8 mouse cellular contexts compared by ENCODE assay signal in the genomic region with DNA sequence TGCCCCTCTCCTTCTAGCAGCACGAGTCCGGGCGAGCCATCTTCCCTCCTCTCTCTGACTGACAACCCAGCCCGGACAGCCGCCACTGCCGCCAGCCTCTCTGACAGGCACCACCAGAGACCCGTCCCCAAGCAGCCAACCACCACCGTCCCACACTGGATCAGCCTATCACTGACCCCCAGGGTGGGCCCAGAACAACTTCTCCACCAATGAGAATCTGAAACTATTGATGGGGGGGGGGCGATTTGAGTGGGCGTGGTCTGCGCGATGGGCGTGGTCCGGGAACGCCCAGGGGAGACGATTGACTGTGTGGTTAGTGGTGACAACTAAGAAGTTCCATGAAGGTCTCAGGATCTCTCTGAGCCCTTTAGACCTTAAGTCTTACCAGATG. TPM values are rescaled to one million over a fixed set of nuclear protein-coding genes. Genes with fewer than 3 reads are reported as not detected.
DNase-seq lines count a peak whose midpoint lies in the region; ATAC-seq and TF ChIP-seq lines count a peak whose summit lies in the region.

TSS of gene Fam126a (minus strand) at position 112 of the 391 bp plus-strand sequence.

- peak; percentile 88 for DNase-seq in CD8-positive naive resting alpha-beta T cell, adult 2 months (ENCODE audit: low read depth in 2 of 2, low spot score in 2 of 2)
- peak; percentile 86 for DNase-seq in c-Kit-positive CD71-negative TER-119-negative erythroid progenitor cells, embryonic 14.5 days (ENCODE audit: low read depth)
- peak; percentile 97 for DNase-seq in forebrain, embryonic 10.5 days (ENCODE audit: extremely low spot score, low spot score)
- peak; percentile 94 to 96 for DNase-seq in kidney, postnatal 36 days

- peak; percentile 78 for TF ChIP-seq POLR2A in testis, adult 2 months (IDR thresholded peaks at IDR 0.05; ENCODE audit: control insufficient read depth, low read depth, low read length)

- ATAC-seq in heart, embryonic 16.5 days (replicated peaks; ENCODE audit: extremely low read depth, insufficient read depth, low FRiP score) = peak; percentile 100
- peak; percentile 100 for ATAC-seq in liver, embryonic 16.5 days (ENCODE audit: low read depth)
- ATAC-seq in neural tube, embryonic 13.5 days (ENCODE audit: low read depth) = peak; percentile 100

- no peaks in the 10 kb centered on the region for H3K27me3 ChIP-seq in forebrain, embryonic 10.5 days (ENCODE audit: poor library complexity, severe bottlenecking)
- H3K27me3 ChIP-seq in heart, embryonic 16.5 days (ENCODE audit: control insufficient read depth, insufficient read depth, low read length) = no peaks in the 10 kb centered on the region
- no peaks in the 10 kb centered on the region for H3K27me3 ChIP-seq in liver, embryonic 16.5 days (ENCODE audit: control insufficient read depth, insufficient read depth, low read depth, low read length)
- no peaks in the 10 kb centered on the region for H3K27me3 ChIP-seq in neural tube, embryonic 13.5 days
- no peaks in the 10 kb centered on the region for H3K27me3 ChIP-seq in testis, adult 2 months (ENCODE audit: control insufficient read depth, insufficient read depth, low read length)

- peak within 1 kb of the TSS; percentile 83 for H3K4me2 ChIP-seq in heart, embryonic 16.5 days (ENCODE audit: low read depth, low read length)
- H3K4me2 ChIP-seq in liver, embryonic 16.5 days (ENCODE audit: low read depth, low read length) = peak within 1 kb of the TSS; percentile 82
- H3K4me2 ChIP-seq in neural tube, embryonic 13.5 days = peak within 1 kb of the TSS; percentile 81

- H3K9me3 ChIP-seq in forebrain, embryonic 10.5 days = no peaks in the 10 kb centered on the region
- H3K9me3 ChIP-seq in heart, embryonic 16.5 days (replicated peaks; ENCODE audit: control insufficient read depth, low read length) = no peaks in the 10 kb centered on the region
- H3K9me3 ChIP-seq in liver, embryonic 16.5 days (replicated peaks; ENCODE audit: control insufficient read depth, low read length) = no peaks in the 10 kb centered on the region
- no peaks in the 10 kb centered on the region for H3K9me3 ChIP-seq in neural tube, embryonic 13.5 days

- peak within 1 kb of the TSS; percentile 92 for H3K27ac ChIP-seq in forebrain, embryonic 10.5 days
- peak within 1 kb of the TSS; percentile 88 for H3K27ac ChIP-seq in heart, embryonic 16.5 days (ENCODE audit: low read length)
- peak within 1 kb of the TSS; percentile 95 for H3K27ac ChIP-seq in liver, embryonic 16.5 days (ENCODE audit: low read length)
- peak within 1 kb of the TSS; percentile 85 for H3K27ac ChIP-seq in neural tube, embryonic 13.5 days (replicated peaks)
- H3K27ac ChIP-seq in testis, adult 2 months (ENCODE audit: control insufficient read depth, insufficient read depth, low read depth, low read length) = peak within 1 kb of the TSS; percentile 73

- 0% methylated on average over 16 of the region's 16 CpGs for WGBS in forebrain, embryonic 10.5 days
- under 1% methylated on average over 16 of the region's 16 CpGs for WGBS in heart, embryonic 16.5 days
- under 1% methylated on average over 14 of the region's 16 CpGs for WGBS in liver, embryonic 16.5 days (ENCODE audit: insufficient replicate concordance)
- WGBS in neural tube, embryonic 13.5 days = 0% methylated on average over 16 of the region's 16 CpGs

- peak within 1 kb of the TSS; percentile 95 for H3K9ac ChIP-seq in heart, embryonic 16.5 days (ENCODE audit: low read length)
- peak within 1 kb of the TSS; percentile 100 for H3K9ac ChIP-seq in liver, embryonic 16.5 days (ENCODE audit: low read depth, low read length)
- peak within 1 kb of the TSS; percentile 94 for H3K9ac ChIP-seq in neural tube, embryonic 13.5 days

- peaks cover 8% of the 10 kb centered on the region; the same call in 1 of the 2 replicates for H3K36me3 ChIP-seq in forebrain, embryonic 10.5 days (replicated peaks)
- peaks cover 4% of the 10 kb centered on the region; the same call in 1 of the 2 replicates for H3K36me3 ChIP-seq in heart, embryonic 16.5 days (ENCODE audit: control insufficient read depth, insufficient read depth)
- H3K36me3 ChIP-seq in liver, embryonic 16.5 days (ENCODE audit: control insufficient read depth, insufficient read depth) = no peaks in the 10 kb centered on the region
- no peaks in the 10 kb centered on the region for H3K36me3 ChIP-seq in neural tube, embryonic 13.5 days
- no peaks in the 10 kb centered on the region for H3K36me3 ChIP-seq in testis, adult 2 months (ENCODE audit: control insufficient read depth, insufficient read depth, low read length)

- TF ChIP-seq CTCF in testis, adult 2 months (IDR thresholded peaks at IDR 0.05; ENCODE audit: control insufficient read depth, insufficient read depth, insufficient replicate concordance, low read depth, low read length) = no peak

- H3K4me3 ChIP-seq in forebrain, embryonic 10.5 days = peak within 1 kb of the TSS; percentile 72
- H3K4me3 ChIP-seq in heart, embryonic 16.5 days (ENCODE audit: low read length) = peak within 1 kb of the TSS; percentile 95
- peak within 1 kb of the TSS; percentile 98 for H3K4me3 ChIP-seq in liver, embryonic 16.5 days (ENCODE audit: low read depth, low read length)
- H3K4me3 ChIP-seq in neural tube, embryonic 13.5 days = peak within 1 kb of the TSS; percentile 93
- H3K4me3 ChIP-seq in testis, adult 2 months (ENCODE audit: control insufficient read depth, low read depth, low read length) = peak within 1 kb of the TSS; percentile 93

- peaks cover 14% of the 10 kb centered on the region for H3K4me1 ChIP-seq in forebrain, embryonic 10.5 days
- H3K4me1 ChIP-seq in heart, embryonic 16.5 days (ENCODE audit: control insufficient read depth, insufficient read depth, low read length) = peaks cover 16% of the 10 kb centered on the region
- peaks cover 11% of the 10 kb centered on the region for H3K4me1 ChIP-seq in liver, embryonic 16.5 days (ENCODE audit: control insufficient read depth, low read depth, low read length)
- peaks cover 24% of the 10 kb centered on the region for H3K4me1 ChIP-seq in neural tube, embryonic 13.5 days (replicated peaks)
- no peaks in the 10 kb centered on the region; the same call in none of the 2 replicates for H3K4me1 ChIP-seq in testis, adult 2 months (ENCODE audit: control insufficient read depth, insufficient read depth, low read length)

RNA-seq across cellular contexts. Expression of gene Fam126a, which starts in this region (rescaled TPM):
- polyA plus RNA-seq in forebrain, embryonic 10.5 days (2016; fragmentation: Nextera tagmentation; extraction: Ambion mirVana) = 28.1 and 29.0 TPM in 2 replicates
- 34.1 and 35.0 TPM in 2 replicates for polyA plus RNA-seq in heart, embryonic 16.5 days (2015; fragmentation: Nextera tagmentation; extraction: Ambion mirVana)
- polyA plus RNA-seq in liver, embryonic 16.5 days (2015; fragmentation: Nextera tagmentation; extraction: Ambion mirVana) = 60.3 and 61.8 TPM in 2 replicates
- 28.4 and 30.5 TPM in 2 replicates for polyA plus RNA-seq in neural tube, embryonic 13.5 days (2015; fragmentation: Nextera tagmentation; extraction: Ambion mirVana)
- polyA plus RNA-seq in testis, adult 2 months (2012; rRNA removed) = 43.5 and 51.3 TPM in 2 replicates

Comparison
In these comparisons a context has a peak if more than half of its experiments do, and no peak if none do; other contexts are left out.
1. Peak in every context shown above with its lines: DNase-seq, ATAC-seq, H3K4me3 ChIP-seq and H3K27ac ChIP-seq.